Mouse (Mus musculus): ENCODE results near the gene Bicdl1.
"Not testable (repeated sequence)": the region's sequence is repeated elsewhere in the genome, so short reads cannot be mapped to it uniquely, and the experiment has no call there.

The Bicdl1 gene

GRCm38 (mm10) chr5:115731001-115731731 lies at the start of gene Bicdl1:
Gene Bicdl1 (minus strand): TSS chr5:115731621.
- peak; percentile 68 for DNase-seq

GRCm38 (mm10) chr5:115776911-115777310 lies 45.5 kb upstream of the Bicdl1 start:
- DNase-seq, result no peak

- no peak for DNase-seq
These were observed 43.9 kb upstream of the Bicdl1 start for GRCm38 (mm10) chr5:115775350-115775749.

- no peak for DNase-seq
These were observed 38.6 kb upstream of the Bicdl1 start for GRCm38 (mm10) chr5:115770048-115770447.

- peak; percentile 82 for DNase-seq
These were observed 37.7 kb upstream of the Bicdl1 start for GRCm38 (mm10) chr5:115769116-115769515.

GRCm38 (mm10) chr5:115766821-115767220 lies 35.4 kb upstream of the Bicdl1 start:
- DNase-seq, result peak; percentile 79

- no peak for DNase-seq
These were observed 32.6 kb upstream of the Bicdl1 start for GRCm38 (mm10) chr5:115763981-115764380.

- no peak for DNase-seq
These were observed 29.5 kb upstream of the Bicdl1 start for GRCm38 (mm10) chr5:115760903-115761302.

- peak; percentile 33 for DNase-seq
These were observed 27.2 kb upstream of the Bicdl1 start for GRCm38 (mm10) chr5:115758431-115759180.

- DNase-seq, result no peak
These were observed 26.1 kb upstream of the Bicdl1 start for GRCm38 (mm10) chr5:115757516-115757915.

- DNase-seq, result no peak
These were observed 24.1 kb upstream of the Bicdl1 start for GRCm38 (mm10) chr5:115755501-115755900.

GRCm38 (mm10) chr5:115754831-115755230 lies 23.4 kb upstream of the Bicdl1 start:
- DNase-seq, result no peak

- no peak for DNase-seq
These were observed 21.5 kb upstream of the Bicdl1 start for GRCm38 (mm10) chr5:115752883-115753282.

GRCm38 (mm10) chr5:115751916-115752315 lies 20.5 kb upstream of the Bicdl1 start:
- not testable (repeated sequence) for DNase-seq

- DNase-seq, result no peak
These were observed 16.9 kb upstream of the Bicdl1 start for GRCm38 (mm10) chr5:115748316-115748715.

- no peak for DNase-seq
These were observed 13.9 kb upstream of the Bicdl1 start for GRCm38 (mm10) chr5:115745319-115745718.

GRCm38 (mm10) chr5:115738032-115738431 lies 6.6 kb upstream of the Bicdl1 start:
- DNase-seq, result no peak

GRCm38 (mm10) chr5:115734570-115734969 lies 3.1 kb upstream of the Bicdl1 start:
- DNase-seq, result no peak

GRCm38 (mm10) chr5:115732849-115733216 lies 1.4 kb upstream of the Bicdl1 start:
- DNase-seq, result no peak

GRCm38 (mm10) chr5:115732176-115732848 lies 891 bp upstream of the Bicdl1 start:
- peak; percentile 97 for DNase-seq

- no peak for DNase-seq
These were observed 333 bp upstream of the Bicdl1 start for GRCm38 (mm10) chr5:115731732-115732175.

GRCm38 (mm10) chr5:115730314-115730713 lies 1.1 kb downstream of the Bicdl1 start:
- DNase-seq, result peak; percentile 29

GRCm38 (mm10) chr5:115726581-115726980 lies 4.8 kb downstream of the Bicdl1 start:
- no peak for DNase-seq

GRCm38 (mm10) chr5:115726019-115726418 lies 5.4 kb downstream of the Bicdl1 start:
- no peak for DNase-seq

Data from kidney, adult 11 months (tissue).